Mouse (Mus musculus) forebrain, embryonic 16.5 days (tissue): ENCODE measurements at regions not wholly inside any gene's neighbourhood (a gene's known extent, or its start where the extent isn't known, plus 50 kb on each side); places are given as distances from the start of the nearest gene placed in this dataset.
"Not testable (repeated sequence)": the region's sequence is repeated elsewhere in the genome, so short reads cannot be mapped to it uniquely, and the experiment has no call there.

Source experiments
- ATAC-seq: fragments of 200-750 bp; cut with Nextera tagmentation; 2 replicates; pipeline ENCODE4 v1.8.0; 2017; ENCODE audit warnings: mild to moderate bottlenecking, moderate library complexity
- H3K27ac ChIP-seq: fragments of 300-500 bp; sonication (generic); 2 replicates; pipeline ENCODE4 v1.5.1; 2014; ENCODE audit warnings: low read length, control low read depth
- H3K27me3 ChIP-seq: fragments of 300-500 bp; sonication (generic); replicated peaks from 2 replicates; pipeline ENCODE4 v1.6.1; 2014; ENCODE audit warnings: low read length; ENCODE audit not compliant: control insufficient read depth, insufficient read depth
- H3K36me3 ChIP-seq: fragments of 300-500 bp; sonication (generic); 2 replicates; pipeline ENCODE4 v1.6.1; 2014; ENCODE audit not compliant: control insufficient read depth, insufficient read depth
- H3K4me1 ChIP-seq: fragments of 300-500 bp; sonication (generic); replicated peaks from 2 replicates; pipeline ENCODE4 v1.6.1; 2014; ENCODE audit warnings: low read length; ENCODE audit not compliant: control insufficient read depth, insufficient read depth
- H3K4me2 ChIP-seq: fragments of 300-500 bp; sonication (generic); 2 replicates; pipeline ENCODE4 v1.6.1; 2014; ENCODE audit warnings: mild to moderate bottlenecking, low read length, control low read depth
- H3K4me3 ChIP-seq: fragments of 300-500 bp; sonication (generic); replicated peaks from 2 replicates; pipeline ENCODE4 v1.5.1; 2014; ENCODE audit warnings: mild to moderate bottlenecking, low read length, control low read depth
- H3K9ac ChIP-seq: fragments of 300-500 bp; sonication (generic); replicated peaks from 2 replicates; pipeline ENCODE4 v1.6.1; 2014; ENCODE audit warnings: low read depth, low read length, control low read depth
- H3K9me3 ChIP-seq: fragments of 300-500 bp; sonication (generic); 2 replicates; pipeline ENCODE4 v1.6.1; 2016; ENCODE audit warnings: low read length; ENCODE audit not compliant: control insufficient read depth
- WGBS: fragments of 180-500 bp; shearing (Covaris S2); extraction: QIAGEN DNeasy Blood & Tissue Kit; methylation state at CpG from one replicate; pipeline ENCODE4 v1.1.7; 2014; 5-methylcytosine and 5-hydroxymethylcytosine counted together

DNA sequence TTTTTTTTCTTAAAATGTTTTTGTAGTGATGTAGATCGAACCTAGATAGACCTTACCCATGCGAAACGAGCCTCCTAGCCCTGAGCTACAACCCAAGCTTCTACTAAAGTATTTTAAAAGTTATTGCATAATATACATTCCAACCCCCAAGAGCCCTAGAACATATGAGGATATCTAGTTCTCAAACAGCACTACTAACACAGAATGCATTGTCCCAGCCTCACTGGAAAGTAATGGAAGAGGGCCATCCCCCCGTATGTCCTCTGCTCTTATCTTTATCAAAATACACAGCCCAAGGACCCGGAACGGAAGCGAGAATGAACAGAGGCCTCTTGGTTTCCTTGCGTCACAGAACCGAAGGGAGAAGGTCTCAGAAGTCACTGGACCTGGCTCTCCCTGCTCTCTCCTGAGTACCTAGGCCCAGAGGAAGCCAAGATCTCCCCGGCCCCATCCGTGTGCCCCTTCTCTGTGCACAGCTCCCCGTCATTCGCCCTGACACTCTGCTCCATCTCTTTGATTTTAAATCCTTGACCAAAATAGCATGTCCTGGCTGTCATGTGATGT, 165.0 kb upstream of the Pkdcc start:
- H3K9me3 ChIP-seq: no peaks in the 10 kb centered on the region
- WGBS: 91% methylated on average over 13 of the region's 13 CpGs
- ATAC-seq: no peak

DNA sequence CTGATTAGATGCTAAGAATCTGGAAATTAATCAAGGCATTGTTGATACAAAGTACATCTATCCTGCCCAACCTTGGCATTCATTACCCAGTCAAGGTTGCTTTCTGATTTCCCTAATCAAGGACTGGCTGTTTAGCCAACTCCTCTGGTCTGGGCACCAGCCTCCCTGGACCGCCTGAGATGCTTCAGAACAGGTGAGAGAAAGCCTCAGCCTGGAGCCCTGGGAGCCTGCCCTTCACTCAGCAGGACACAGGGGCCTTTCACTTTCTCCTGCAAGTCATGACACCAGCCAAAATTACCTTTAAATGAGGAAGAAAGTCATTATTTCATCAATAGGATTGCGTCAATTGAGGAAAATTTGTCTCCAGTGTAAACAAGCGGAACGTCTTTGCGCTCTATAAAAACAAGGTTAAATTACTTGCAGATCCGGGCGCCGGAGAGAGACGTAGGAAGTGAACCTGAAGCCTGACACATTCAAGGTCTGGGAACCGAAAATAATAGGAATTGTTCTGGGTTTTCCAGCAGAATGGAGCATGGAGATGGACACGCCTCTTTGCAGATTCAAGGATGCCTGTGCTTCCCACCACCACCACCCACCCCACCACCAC, 164.4 kb upstream of the Pkdcc start:
- WGBS: 22% methylated on average over 11 of the region's 11 CpGs

More for the DNA sequence above, 165.0 kb upstream of the Pkdcc start:
- Histone ChIP-seq H3K9ac (no peak overlapping the region), H3K4me3 (no peak overlapping the region), H3K4me2 (no peak overlapping the region), H3K27me3 (no peaks in the 10 kb centered on the region), H3K4me1 (peaks cover 3% of the 10 kb centered on the region; the same call in 1 of the 2 replicates), H3K27ac (no peak overlapping the region), H3K36me3 (no peaks in the 10 kb centered on the region)

DNA sequence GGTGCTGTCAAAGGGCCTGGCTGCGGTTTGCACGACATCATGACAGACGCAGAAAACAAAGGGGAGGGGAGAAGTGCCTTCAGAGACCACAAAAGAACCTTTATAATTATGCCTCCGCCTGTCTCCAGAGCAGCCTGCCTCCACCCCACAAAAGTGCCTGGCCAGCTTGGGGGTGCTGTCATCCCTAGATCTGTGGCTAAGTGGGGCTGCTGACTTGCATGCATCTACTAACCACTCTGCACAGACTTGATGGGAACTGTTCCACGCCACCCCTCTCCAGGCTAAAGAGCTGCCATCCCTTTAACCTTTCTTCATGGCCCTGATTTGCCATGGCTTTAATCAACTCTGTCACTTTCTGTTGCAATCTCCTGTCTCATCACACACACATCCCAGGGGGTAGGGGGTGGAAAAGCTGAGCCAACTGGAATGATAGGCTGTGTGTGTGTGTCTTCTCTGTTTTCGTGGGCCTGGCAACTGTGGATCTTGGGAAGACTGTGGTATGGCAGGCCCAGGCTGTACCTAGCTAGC, 162.4 kb upstream of the Pkdcc start:
- no peaks in the 10 kb centered on the region for H3K9me3 ChIP-seq
- no peak overlapping the region for H3K9ac ChIP-seq
- H3K4me3 ChIP-seq: no peak overlapping the region
- no peaks in the 10 kb centered on the region for H3K36me3 ChIP-seq
- ATAC-seq: no peak
- 37% methylated on average over 6 of the region's 6 CpGs for WGBS
- H3K4me1 ChIP-seq: peaks cover 3% of the 10 kb centered on the region; the same call in 1 of the 2 replicates
- H3K4me2 ChIP-seq: no peak overlapping the region
- H3K27me3 ChIP-seq: no peaks in the 10 kb centered on the region
- no peak overlapping the region for H3K27ac ChIP-seq

More for the DNA sequence above, 164.4 kb upstream of the Pkdcc start:
- no peaks in the 10 kb centered on the region for H3K27me3 ChIP-seq
- ATAC-seq: no peak
- H3K4me2 ChIP-seq: no peak overlapping the region
- no peak overlapping the region for H3K27ac ChIP-seq
- H3K9ac ChIP-seq: no peak overlapping the region
- H3K4me3 ChIP-seq: no peak overlapping the region
- H3K9me3 ChIP-seq: no peaks in the 10 kb centered on the region
- no peaks in the 10 kb centered on the region for H3K36me3 ChIP-seq
- peaks cover 3% of the 10 kb centered on the region; the same call in 1 of the 2 replicates for H3K4me1 ChIP-seq

DNA sequence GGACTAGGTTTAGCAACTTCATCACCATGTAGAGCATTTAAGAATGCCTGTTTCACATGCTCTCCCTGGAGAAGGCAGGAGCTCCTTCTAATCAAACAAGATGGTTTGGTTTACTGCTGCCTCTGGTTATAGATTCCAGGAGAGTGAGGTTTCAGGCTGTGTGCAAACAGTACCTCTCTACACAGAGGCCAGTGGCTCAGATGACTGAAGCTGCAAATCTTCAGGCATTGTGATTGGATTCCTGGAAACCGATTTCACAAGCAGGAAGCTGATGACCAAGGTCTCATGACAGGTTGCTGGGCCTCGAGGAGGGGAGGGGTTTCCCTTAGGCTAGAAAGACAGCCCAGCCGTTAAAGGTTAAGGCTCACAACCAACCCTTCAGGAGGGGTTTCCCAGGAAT, 157.3 kb upstream of the Pkdcc start:
- ATAC-seq: no peak
- Histone ChIP-seq H3K27me3 (no peaks in the 10 kb centered on the region), H3K9me3 (no peaks in the 10 kb centered on the region), H3K36me3 (no peaks in the 10 kb centered on the region), H3K4me2 (no peak overlapping the region), H3K9ac (no peak overlapping the region), H3K4me1 (no peaks in the 10 kb centered on the region), H3K27ac (no peak overlapping the region), H3K4me3 (no peak overlapping the region)
- WGBS: 62% methylated on average over 3 of the region's 3 CpGs

DNA sequence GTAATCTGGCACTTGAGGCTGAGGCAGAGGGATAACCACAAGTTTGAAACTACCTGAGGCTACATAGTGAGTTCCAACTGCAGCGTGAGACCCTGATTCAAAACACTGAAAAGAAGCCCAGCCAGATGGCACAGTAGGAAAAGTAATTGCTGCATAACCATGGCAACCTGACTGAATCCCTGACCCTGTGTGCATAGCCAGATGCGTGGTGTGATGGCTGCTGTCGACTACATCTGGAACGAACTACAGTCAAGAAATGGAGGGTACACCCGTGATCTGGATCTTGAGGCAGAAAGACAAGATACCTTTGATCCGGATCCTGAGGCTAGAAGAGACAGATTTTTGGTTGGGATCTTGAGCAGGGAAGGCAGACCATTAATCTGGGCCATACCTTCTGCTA, 153.2 kb upstream of the Pkdcc start:
- H3K9me3 ChIP-seq: no peaks in the 10 kb centered on the region
- H3K27me3 ChIP-seq: 0 out of 2 replicates have a peak, but pooled peaks cover 3% of the 10 kb centered on the region
- WGBS: 58% methylated on average over 6 of the region's 6 CpGs
- no peak overlapping the region for H3K27ac ChIP-seq
- no peak for ATAC-seq
- no peak overlapping the region for H3K4me2 ChIP-seq
- no peaks in the 10 kb centered on the region for H3K36me3 ChIP-seq
- H3K4me1 ChIP-seq: no peaks in the 10 kb centered on the region
- no peak overlapping the region for H3K9ac ChIP-seq
- no peak overlapping the region for H3K4me3 ChIP-seq

DNA sequence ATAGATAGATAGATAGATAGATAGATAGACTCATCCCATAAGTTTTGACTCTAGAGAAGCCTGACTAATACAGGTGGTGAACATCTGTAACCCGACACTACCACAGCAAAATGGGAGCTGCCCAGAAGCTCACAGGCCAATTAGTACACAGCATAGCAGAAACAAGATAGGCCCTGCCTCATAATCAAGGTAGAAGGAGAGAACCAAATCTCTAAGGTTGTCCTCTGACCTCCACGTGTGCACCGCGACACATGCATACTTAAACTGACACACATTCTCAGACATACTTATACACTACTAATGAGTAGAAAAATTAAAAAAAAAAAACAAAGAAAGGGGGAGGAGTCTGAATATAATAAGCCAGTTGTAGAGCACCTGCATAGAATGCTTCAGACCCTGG, 151.2 kb upstream of the Pkdcc start:
- no peak for ATAC-seq
- Histone ChIP-seq H3K9me3 (no peaks in the 10 kb centered on the region), H3K4me3 (no peak overlapping the region), H3K27me3 (0 out of 2 replicates have a peak, but pooled peaks cover 3% of the 10 kb centered on the region), H3K36me3 (no peaks in the 10 kb centered on the region), H3K9ac (no peak overlapping the region), H3K27ac (no peak overlapping the region), H3K4me2 (no peak overlapping the region), H3K4me1 (no peaks in the 10 kb centered on the region)
- 30% methylated on average over 4 of the region's 4 CpGs for WGBS

DNA sequence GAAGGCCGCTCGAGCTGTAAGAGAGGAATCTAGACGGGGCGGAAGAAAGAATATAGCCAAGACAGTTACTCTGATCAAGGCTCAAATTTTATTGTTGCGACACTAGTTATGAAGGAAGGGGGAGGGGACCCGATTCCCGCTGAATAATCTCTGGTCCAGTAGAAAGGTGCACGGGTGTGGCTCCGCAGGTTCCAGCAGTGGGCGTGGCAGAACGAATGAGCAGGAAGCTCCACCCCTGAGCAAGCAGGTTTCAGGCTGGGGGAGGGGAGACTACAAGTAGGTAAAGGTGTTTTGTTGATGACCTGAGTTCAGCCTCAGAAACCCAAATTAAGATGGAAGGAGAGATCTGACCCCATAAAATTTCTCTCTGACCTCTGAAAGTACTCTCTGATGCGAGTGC, 150.7 kb upstream of the Pkdcc start:
- not testable (repeated sequence) for H3K9me3 ChIP-seq, H3K4me3 ChIP-seq, ATAC-seq, H3K36me3 ChIP-seq, H3K27ac ChIP-seq, H3K4me1 ChIP-seq, H3K9ac ChIP-seq, H3K4me2 ChIP-seq, H3K27me3 ChIP-seq
- WGBS: 17% methylated on average over 9 of the region's 12 CpGs

DNA sequence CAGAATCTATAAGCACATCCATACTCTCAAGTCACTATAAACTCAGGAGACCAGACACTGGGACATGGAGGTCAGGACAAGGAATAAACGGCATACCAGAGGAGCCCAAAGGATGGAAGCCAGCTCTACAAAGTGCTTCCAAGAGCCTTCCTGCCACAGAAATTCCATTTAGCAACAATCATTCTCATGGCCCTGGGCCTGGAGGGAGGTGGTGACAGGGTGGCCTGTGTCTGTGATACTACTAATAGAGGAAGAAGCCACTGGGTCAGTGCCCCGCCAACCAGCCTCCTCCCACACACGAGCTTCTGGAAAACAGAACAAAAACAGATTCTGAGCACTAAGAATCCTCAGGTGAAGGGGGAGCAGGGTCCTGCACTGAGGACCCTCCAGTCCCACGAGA, 145.8 kb upstream of the Pkdcc start:
- no peak for ATAC-seq
- no peak overlapping the region for H3K4me2 ChIP-seq
- no peak overlapping the region for H3K27ac ChIP-seq
- WGBS: 81% methylated on average over 4 of the region's 4 CpGs
- H3K36me3 ChIP-seq: no peaks in the 10 kb centered on the region
- H3K4me3 ChIP-seq: no peak overlapping the region
- peaks cover 4% of the 10 kb centered on the region; the same call in 1 of the 2 replicates for H3K4me1 ChIP-seq
- H3K27me3 ChIP-seq: no peaks in the 10 kb centered on the region
- no peak overlapping the region for H3K9ac ChIP-seq
- H3K9me3 ChIP-seq: no peaks in the 10 kb centered on the region

DNA sequence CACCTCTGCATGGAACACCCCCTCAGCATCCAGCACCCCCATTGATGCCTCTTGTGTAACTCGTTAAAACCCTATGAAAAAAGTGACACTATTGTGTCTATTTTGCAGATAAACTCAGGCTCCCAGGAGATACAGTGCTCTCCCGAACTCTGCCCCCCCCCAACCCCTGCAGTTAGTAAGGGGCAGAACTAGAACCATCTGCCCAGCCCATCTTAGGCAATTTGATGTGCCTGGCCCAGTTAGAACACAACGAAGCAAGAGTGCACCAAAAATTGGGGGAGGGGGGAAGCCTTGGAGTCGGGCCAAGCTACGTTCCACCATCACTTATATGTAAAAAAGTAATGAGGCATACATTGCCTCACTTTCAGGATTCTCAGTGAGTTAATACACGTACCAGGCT, 143.3 kb upstream of the Pkdcc start:
- ATAC-seq: no peak
- Histone ChIP-seq H3K36me3 (no peaks in the 10 kb centered on the region), H3K4me2 (no peak overlapping the region), H3K9me3 (no peaks in the 10 kb centered on the region), H3K27me3 (no peaks in the 10 kb centered on the region), H3K9ac (no peak overlapping the region), H3K4me3 (no peak overlapping the region), H3K4me1 (peaks cover 4% of the 10 kb centered on the region; the same call in 1 of the 2 replicates), H3K27ac (no peak overlapping the region)
- 53% methylated on average over 6 of the region's 6 CpGs for WGBS
